Mouse (Mus musculus) heart, postnatal 0 days (tissue): Measurements from ENCODE around the gene Tma7.

Source experiments
- CTCF ChIP-seq: IDR thresholded peaks from 2 replicates; pipeline ENCODE4 v1.5.1; 2016; ENCODE audit warnings: antibody characterized with exemption, control low read depth, low read depth
- EP300 ChIP-seq: IDR thresholded peaks from 2 replicates; pipeline ENCODE4 v1.6.1; 2016; ENCODE audit warnings: antibody characterized with exemption, low read depth

- TF ChIP-seq EP300 (no peak), CTCF (no peak)
Measured at GRCm38 (mm10) chr9:109105648-109106047, 23.3 kb upstream of the Tma7 start.
